Mouse (Mus musculus) NIH3T3 (cell line): ENCODE measurements around the gene Myom3.
"Not testable (repeated sequence)": the region's sequence is repeated elsewhere in the genome, so short reads cannot be mapped to it uniquely, and the experiment has no call there.

Experiments used
- DNase-seq: peaks from one replicate; pipeline ENCODE4 v3.0.0-alpha.2; 2012; ENCODE audit warnings: low read depth

Gene Myom3

GRCm38 (mm10) chr4:135759356-135759976, at the start of gene Myom3:
Gene Myom3, plus strand, starts transcription at chr4:135759715.
- DNase-seq, result no peak

DNA sequence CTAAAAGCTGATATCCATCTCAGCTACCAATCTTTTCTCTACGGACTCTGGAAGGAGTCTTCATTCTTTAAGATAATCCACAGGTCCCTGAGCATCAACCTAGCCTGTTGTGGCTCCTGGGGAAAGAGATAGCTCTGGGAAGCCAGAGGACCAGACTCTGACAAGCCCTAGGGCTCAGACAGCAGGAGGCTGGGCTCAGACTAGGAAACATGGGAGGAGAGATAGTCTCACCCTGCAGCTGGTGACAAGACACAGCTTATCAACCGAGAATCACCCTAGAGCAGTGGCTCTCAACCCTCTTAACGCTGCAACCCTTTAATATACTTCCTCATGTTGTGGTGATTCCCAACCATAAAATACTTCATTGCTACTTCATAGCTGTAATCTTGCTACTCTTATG, 49.1 kb upstream of the Myom3 start:
- DNase-seq, result no peak

GRCm38 (mm10) chr4:135714776-135715175, 44.7 kb upstream of the Myom3 start:
- DNase-seq, result peak; percentile 25

DNA sequence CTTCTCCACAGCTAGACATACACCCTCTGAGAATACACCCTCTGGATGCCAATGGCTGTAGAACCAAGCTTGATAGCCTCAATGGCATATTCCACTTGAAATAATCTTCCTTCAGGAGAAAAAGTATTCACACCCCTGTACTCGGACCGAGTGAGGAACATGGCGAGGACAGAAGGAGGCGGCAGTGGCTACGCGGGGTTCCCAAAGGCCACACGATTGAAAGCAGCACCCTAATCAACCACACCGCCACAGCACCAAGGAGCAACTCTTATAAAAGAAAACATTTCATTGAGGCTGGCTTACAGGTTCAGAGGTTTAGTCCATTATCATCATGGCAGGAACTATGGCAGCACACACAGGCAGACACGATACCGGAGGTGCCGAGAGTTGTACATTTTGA, 43.1 kb upstream of the Myom3 start:
- not testable (repeated sequence) for DNase-seq

DNA sequence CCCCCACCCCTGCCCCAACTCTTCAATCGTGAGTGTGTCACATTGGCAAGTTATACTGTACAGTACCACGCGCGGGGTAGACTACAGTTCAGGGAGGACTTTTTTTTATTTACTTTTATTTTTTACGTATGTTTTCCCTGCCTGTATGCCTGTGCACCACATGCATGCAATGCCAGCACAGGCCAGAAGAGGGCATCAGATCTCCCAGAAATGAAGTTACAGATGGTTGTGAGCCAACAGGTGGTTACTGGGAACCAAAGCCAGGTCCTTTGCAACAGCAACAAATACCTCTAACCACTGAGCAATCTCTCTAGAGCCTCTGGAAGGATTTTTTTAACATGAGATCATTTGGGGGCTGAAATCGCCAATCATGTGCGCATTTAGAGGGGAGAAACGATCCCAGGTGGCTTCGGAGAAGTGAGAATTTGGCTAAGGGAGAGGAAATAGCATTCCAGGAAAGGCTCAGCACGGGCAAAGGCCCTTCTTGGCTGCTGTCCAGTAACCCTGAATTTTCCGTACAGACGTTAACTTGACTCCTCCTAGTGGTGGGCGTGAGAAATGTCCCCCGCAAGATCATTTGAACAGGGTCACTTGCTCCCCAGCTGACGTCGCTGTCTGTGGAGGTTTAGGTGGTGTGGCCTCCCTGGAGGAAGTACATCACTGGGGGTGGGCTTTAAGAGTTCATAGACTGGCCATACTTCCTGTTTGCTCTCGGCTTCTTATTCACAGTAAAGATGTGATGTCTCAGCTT, 36.8 kb upstream of the Myom3 start:
- DNase-seq, result peak; percentile 8

- no peak for DNase-seq
Measured at GRCm38 (mm10) chr4:135726416-135726815, 33.1 kb upstream of the Myom3 start.

DNA sequence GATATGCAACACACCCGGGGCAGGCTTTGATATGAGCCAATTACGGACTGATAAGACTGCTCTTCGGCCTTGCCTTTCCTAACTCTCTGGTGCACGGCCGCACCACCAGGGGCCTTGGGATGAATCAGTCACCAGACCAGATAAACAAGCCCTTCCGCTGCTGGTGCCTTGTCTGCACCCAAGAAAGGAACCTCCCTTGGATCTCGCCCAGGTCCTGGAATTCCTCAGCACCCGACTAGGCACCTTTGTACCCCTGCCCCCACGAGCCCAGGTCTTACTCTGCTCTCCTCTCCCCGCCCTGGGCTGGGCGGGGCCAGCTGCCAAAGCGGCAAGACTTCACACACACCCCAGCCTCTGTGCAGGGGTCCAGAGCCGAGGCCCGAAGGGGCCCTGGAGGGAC, 31.7 kb upstream of the Myom3 start, which contains the start of gene Il22ra1:
Gene Il22ra1 (plus strand): TSS at position 356 of the 400 bp plus-strand sequence.
- no peak for DNase-seq

DNA sequence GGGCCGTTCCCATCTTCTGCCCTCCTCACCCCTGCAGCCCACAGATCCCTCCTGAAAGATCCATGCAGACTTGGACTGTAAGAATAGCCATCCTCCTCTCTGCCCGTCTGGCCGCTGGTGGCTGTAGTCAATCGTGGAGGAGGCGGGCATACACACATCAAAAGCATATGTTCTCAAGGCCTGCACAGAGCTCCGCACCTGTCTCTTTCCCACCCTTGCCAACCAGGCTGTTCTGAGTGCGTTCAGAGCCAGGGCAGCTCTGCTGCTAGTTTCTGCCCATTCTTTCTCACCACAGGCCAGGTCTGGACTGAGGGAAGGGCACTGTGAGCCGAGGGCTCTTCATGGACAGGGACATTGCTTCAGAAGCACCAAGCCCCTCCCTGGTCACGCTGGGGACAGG, 29.3 kb upstream of the Myom3 start:
- DNase-seq, result no peak

GRCm38 (mm10) chr4:135730951-135731350, 28.6 kb upstream of the Myom3 start:
- no peak for DNase-seq

DNA sequence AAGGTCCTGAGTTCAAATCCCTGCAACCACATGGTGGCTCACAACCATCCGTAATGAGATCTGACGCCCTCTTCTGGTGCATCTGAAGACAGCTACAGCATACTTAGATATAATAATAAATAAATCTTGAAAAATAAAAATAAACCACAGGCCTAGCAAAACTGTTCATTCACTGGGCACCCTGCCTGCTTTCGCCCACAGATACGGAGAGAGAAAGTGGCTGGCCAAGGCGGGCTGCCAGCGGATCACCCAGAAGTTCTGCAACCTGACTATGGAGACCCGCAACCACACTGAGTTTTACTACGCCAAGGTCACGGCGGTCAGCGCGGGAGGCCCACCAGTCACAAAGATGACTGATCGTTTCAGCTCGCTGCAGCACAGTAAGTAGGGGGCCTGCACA, 25.6 kb upstream of the Myom3 start:
- no peak for DNase-seq

- no peak for DNase-seq
Measured at GRCm38 (mm10) chr4:135736903-135737302, 22.6 kb upstream of the Myom3 start.

DNA sequence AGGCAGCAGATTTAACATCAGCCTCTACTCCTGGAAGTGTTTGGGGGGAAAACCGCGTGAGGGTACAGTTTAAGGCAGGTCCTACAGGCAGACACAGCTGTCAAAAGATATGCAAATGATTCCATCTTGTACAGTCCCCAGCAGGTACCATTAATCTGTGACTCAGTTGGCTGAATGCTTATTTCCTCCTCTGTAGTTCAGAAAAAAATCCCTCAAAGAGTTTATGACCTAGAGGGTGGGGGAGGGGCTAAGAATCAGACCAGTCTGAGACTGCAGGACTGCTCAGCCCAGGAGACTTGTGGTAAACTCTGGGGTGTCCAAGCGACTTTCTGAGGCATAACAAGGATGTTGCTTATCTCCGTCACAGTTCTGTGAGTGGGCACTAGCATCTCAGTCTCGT, 21.3 kb upstream of the Myom3 start:
- DNase-seq, result no peak

DNA sequence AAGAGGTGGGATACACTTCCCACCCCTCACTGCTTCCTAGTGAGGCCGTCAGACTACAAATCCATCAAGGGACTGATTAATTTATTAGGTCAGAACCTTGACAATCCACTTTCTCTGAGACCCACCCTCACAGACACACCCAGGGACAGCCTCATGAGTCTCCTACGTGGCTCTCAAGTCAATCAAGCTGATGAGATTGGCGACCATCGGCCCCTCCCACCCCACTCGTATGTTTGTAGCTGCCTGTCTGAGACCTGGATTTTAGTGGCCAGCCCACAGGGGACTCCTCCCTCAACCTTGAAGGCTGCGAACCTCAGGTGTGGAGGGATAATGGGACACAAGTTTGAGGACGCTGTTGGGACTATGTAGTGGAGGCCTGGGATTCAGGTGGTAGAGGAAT, 20.4 kb upstream of the Myom3 start:
- DNase-seq, result no peak

DNA sequence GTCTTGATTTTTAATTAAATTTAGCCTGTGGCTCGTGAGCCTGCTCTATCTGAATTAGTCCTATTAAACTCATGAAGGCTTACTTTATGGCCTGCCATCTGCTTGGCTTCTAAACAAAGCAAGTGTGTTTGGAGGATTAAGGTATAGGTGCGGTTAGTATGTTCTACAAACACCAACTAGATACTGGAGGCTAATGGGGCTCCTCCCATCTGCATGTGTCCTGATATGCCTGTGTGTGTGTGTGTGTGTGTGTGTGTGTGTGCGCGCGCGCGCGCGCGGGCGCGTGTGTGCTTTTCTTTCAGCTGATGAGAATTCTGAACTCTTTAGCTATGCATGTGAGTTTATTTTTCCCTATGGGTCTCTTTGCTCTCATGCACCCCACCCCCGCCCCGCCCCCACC, 19.8 kb upstream of the Myom3 start:
- no peak for DNase-seq

- no peak for DNase-seq
Measured at GRCm38 (mm10) chr4:135743520-135743919, 16.0 kb upstream of the Myom3 start.

GRCm38 (mm10) chr4:135744726-135745448, 14.6 kb upstream of the Myom3 start:
- DNase-seq, result no peak

DNA sequence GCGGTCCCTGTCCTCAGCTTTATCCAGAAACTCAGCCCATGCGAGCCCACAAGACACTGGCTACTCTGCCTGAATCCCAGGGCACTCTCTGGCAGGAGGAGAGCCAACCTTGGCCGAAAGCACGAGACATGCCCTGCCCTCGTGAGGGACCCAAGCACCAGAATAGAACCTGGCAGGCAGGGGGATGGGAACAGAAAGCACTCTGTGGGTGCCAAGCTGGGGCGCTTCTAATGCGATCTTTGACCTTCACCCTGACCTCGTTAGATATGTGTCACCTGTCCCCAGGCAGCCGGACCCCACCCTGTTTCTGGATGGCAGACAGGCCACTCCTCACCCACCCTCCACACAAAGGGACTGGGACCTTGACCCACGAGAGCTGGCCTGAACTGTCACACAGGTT, 13.9 kb upstream of the Myom3 start:
- DNase-seq, result no peak

DNA sequence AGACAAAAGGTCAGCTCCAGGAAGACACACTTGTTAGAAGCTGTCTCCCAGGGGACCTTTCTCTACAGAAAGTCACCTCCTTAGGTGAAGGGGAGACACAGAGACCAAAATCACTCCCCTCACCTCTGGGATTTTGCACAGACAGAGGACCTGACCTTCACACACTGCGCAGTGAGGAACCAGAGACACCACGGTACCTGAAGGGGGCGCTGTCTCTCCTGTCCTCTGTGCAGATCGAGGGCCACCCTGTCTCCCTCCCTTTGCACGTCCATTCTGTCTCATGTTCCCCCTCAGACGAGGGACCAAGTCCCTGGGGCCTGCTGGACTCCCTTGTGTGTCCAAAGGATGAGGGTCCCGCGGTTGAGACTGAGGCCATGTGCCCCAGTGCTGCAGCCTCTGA, 8.6 kb upstream of the Myom3 start:
- no peak for DNase-seq

- DNase-seq, result no peak
Measured at GRCm38 (mm10) chr4:135752106-135752778, 7.3 kb upstream of the Myom3 start.

GRCm38 (mm10) chr4:135752779-135753164, 6.7 kb upstream of the Myom3 start:
- no peak for DNase-seq

GRCm38 (mm10) chr4:135758331-135758730, 1.2 kb upstream of the Myom3 start:
- peak; percentile 25 for DNase-seq

- DNase-seq, result no peak
Measured at GRCm38 (mm10) chr4:135758825-135759224, 690 bp upstream of the Myom3 start.

DNA sequence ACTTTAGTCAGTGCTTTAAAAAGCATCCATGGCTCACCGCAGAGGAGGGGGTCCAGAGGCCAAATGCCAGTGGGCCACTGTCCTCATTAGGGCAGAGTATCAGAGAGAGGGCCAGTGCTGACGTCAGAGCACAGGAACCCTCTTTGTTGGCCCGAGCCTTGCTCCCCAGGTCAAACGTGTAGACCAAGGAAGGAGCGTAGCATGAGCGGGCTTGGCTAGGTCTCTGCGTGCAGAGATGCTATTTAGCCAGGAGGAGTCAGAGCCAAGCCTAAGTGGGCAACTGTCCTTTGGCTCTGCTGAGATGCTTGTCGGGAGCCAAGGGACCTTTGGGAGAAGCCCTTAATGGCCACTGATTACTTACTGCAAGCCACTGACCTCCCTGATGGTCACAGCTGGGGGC, 1.5 kb downstream of the Myom3 start:
- DNase-seq, result no peak
